Mouse (Mus musculus): ENCODE measurements around the gene Insr. TPM values are rescaled to one million over a fixed set of nuclear protein-coding genes. Genes with fewer than 3 reads are reported as not detected.

Insr gene
- polyA plus RNA-seq, 1 experiment from 2014 or later, result 41.8 TPM

GRCm38 (mm10) chr8:3273799-3274198, 5.6 kb downstream of the Insr start:
- no peak overlapping the region for H3K27ac ChIP-seq
- no peak overlapping the region for H3K4me2 ChIP-seq
- no peak overlapping the region for H3K4me3 ChIP-seq
- H3K4me1 ChIP-seq, result peaks cover 34% of the 10 kb centered on the region
- H3K36me3 ChIP-seq, result 0 out of 2 replicates have a peak, but pooled peaks cover 2% of the 10 kb centered on the region
- ATAC-seq (ENCODE audit: insufficient number of reproducible peaks, insufficient read depth, low FRiP score, low TSS enrichment, low read depth), result no peak
- H3K27me3 ChIP-seq, result no peaks in the 10 kb centered on the region
- WGBS, result 93% methylated on average over 3 of the region's 3 CpGs
- no peaks in the 10 kb centered on the region for H3K9me3 ChIP-seq
- no peak overlapping the region for H3K9ac ChIP-seq

GRCm38 (mm10) chr8:3267449-3267761, 12.0 kb downstream of the Insr start:
- Histone ChIP-seq H3K9ac (no peak overlapping the region), H3K9me3 (no peaks in the 10 kb centered on the region), H3K4me3 (no peak overlapping the region), H3K36me3 (peaks cover 5% of the 10 kb centered on the region; the same call in 1 of the 2 replicates), H3K4me1 (no peaks in the 10 kb centered on the region), H3K4me2 (no peak overlapping the region), H3K27ac (no peak overlapping the region), H3K27me3 (no peaks in the 10 kb centered on the region)
- no peak for ATAC-seq (ENCODE audit: insufficient number of reproducible peaks, insufficient read depth, low FRiP score, low TSS enrichment, low read depth)
- WGBS, result 82% methylated on average over 3 of the region's 3 CpGs

- H3K9me3 ChIP-seq, result no peaks in the 10 kb centered on the region
- no peaks in the 10 kb centered on the region for H3K27me3 ChIP-seq
- WGBS, result 61% methylated on average over 6 of the region's 6 CpGs
- H3K4me1 ChIP-seq, result no peaks in the 10 kb centered on the region
- H3K9ac ChIP-seq, result no peak overlapping the region
- H3K4me2 ChIP-seq, result no peak overlapping the region
- H3K36me3 ChIP-seq, result peaks cover 5% of the 10 kb centered on the region; the same call in 1 of the 2 replicates
- peak; percentile 26; the same call in 1 of the 2 replicates for ATAC-seq (ENCODE audit: insufficient number of reproducible peaks, insufficient read depth, low FRiP score, low TSS enrichment, low read depth)
- no peak overlapping the region for H3K4me3 ChIP-seq
- no peak overlapping the region for H3K27ac ChIP-seq
Observed at GRCm38 (mm10) chr8:3266686-3267448, 12.6 kb downstream of the Insr start.

GRCm38 (mm10) chr8:3265182-3265581, 14.2 kb downstream of the Insr start:
- H3K4me1 ChIP-seq, result 0 out of 2 replicates have a peak, but pooled peaks cover 6% of the 10 kb centered on the region
- WGBS, result 71% methylated on average over 3 of the region's 3 CpGs
- peaks cover 12% of the 10 kb centered on the region; the same call in 1 of the 2 replicates for H3K36me3 ChIP-seq
- H3K9ac ChIP-seq, result no peak overlapping the region
- no peaks in the 10 kb centered on the region for H3K27me3 ChIP-seq
- no peaks in the 10 kb centered on the region for H3K9me3 ChIP-seq
- no peak overlapping the region for H3K4me2 ChIP-seq
- no peak for ATAC-seq (ENCODE audit: insufficient number of reproducible peaks, insufficient read depth, low FRiP score, low TSS enrichment, low read depth)
- no peak overlapping the region for H3K4me3 ChIP-seq
- no peak overlapping the region for H3K27ac ChIP-seq

- no peak overlapping the region for H3K4me3 ChIP-seq
- H3K27me3 ChIP-seq, result no peaks in the 10 kb centered on the region
- WGBS, result 81% methylated on average over 3 of the region's 3 CpGs
- peaks cover 22% of the 10 kb centered on the region for H3K36me3 ChIP-seq
- H3K4me2 ChIP-seq, result no peak overlapping the region
- H3K9me3 ChIP-seq, result no peaks in the 10 kb centered on the region
- no peak for ATAC-seq (ENCODE audit: insufficient number of reproducible peaks, insufficient read depth, low FRiP score, low TSS enrichment, low read depth)
- no peak overlapping the region for H3K9ac ChIP-seq
- 0 out of 2 replicates have a peak, but pooled peaks cover 6% of the 10 kb centered on the region for H3K4me1 ChIP-seq
- no peak overlapping the region for H3K27ac ChIP-seq
Observed at GRCm38 (mm10) chr8:3262779-3263178, 16.6 kb downstream of the Insr start.

GRCm38 (mm10) chr8:3261101-3261500, 18.3 kb downstream of the Insr start:
- Histone ChIP-seq H3K27me3 (no peaks in the 10 kb centered on the region), H3K9me3 (no peaks in the 10 kb centered on the region), H3K9ac (no peak overlapping the region), H3K4me3 (no peak overlapping the region), H3K36me3 (peaks cover 34% of the 10 kb centered on the region), H3K27ac (no peak overlapping the region), H3K4me2 (no peak overlapping the region), H3K4me1 (0 out of 2 replicates have a peak, but pooled peaks cover 6% of the 10 kb centered on the region)
- ATAC-seq (ENCODE audit: insufficient number of reproducible peaks, insufficient read depth, low FRiP score, low TSS enrichment, low read depth), result no peak
- WGBS, result 91% methylated on average over 5 of the region's 5 CpGs

GRCm38 (mm10) chr8:3260127-3260811, 19.1 kb downstream of the Insr start:
- Histone ChIP-seq H3K4me1 (0 out of 2 replicates have a peak, but pooled peaks cover 6% of the 10 kb centered on the region), H3K9ac (no peak overlapping the region), H3K4me3 (no peak overlapping the region), H3K27me3 (no peaks in the 10 kb centered on the region), H3K27ac (no peak overlapping the region), H3K36me3 (peaks cover 35% of the 10 kb centered on the region), H3K9me3 (no peaks in the 10 kb centered on the region), H3K4me2 (no peak overlapping the region)
- WGBS, result 68% methylated on average over 9 of the region's 9 CpGs
- ATAC-seq (ENCODE audit: insufficient number of reproducible peaks, insufficient read depth, low FRiP score, low TSS enrichment, low read depth), result no peak

GRCm38 (mm10) chr8:3256147-3256940, 23.1 kb downstream of the Insr start:
- 91% methylated on average over 5 of the region's 5 CpGs for WGBS

GRCm38 (mm10) chr8:3255321-3255720, 24.1 kb downstream of the Insr start:
- 65% methylated on average over 1 of the region's 1 CpGs for WGBS
- H3K4me2 ChIP-seq, result no peak overlapping the region

More at GRCm38 (mm10) chr8:3256147-3256940, 23.1 kb downstream of the Insr start:
- no peak for ATAC-seq (ENCODE audit: insufficient number of reproducible peaks, insufficient read depth, low FRiP score, low TSS enrichment, low read depth)
- Histone ChIP-seq H3K4me2 (no peak overlapping the region), H3K27ac (no peak overlapping the region), H3K4me3 (no peak overlapping the region), H3K4me1 (0 out of 2 replicates have a peak, but pooled peaks cover 6% of the 10 kb centered on the region), H3K9me3 (no peaks in the 10 kb centered on the region), H3K36me3 (peaks cover 59% of the 10 kb centered on the region), H3K9ac (no peak overlapping the region), H3K27me3 (no peaks in the 10 kb centered on the region)

GRCm38 (mm10) chr8:3253179-3253578, 26.2 kb downstream of the Insr start:
- H3K36me3 ChIP-seq, result peaks cover 59% of the 10 kb centered on the region
- H3K27ac ChIP-seq, result no peak overlapping the region
- WGBS, result 79% methylated on average over 4 of the region's 4 CpGs
- no peak overlapping the region for H3K9ac ChIP-seq
- H3K4me2 ChIP-seq, result no peak overlapping the region
- no peaks in the 10 kb centered on the region for H3K27me3 ChIP-seq
- no peak overlapping the region for H3K4me3 ChIP-seq
- H3K9me3 ChIP-seq, result peaks cover 2% of the 10 kb centered on the region; the same call in 1 of the 2 replicates
- ATAC-seq (ENCODE audit: insufficient number of reproducible peaks, insufficient read depth, low FRiP score, low TSS enrichment, low read depth), result no peak
- no peaks in the 10 kb centered on the region for H3K4me1 ChIP-seq

More at GRCm38 (mm10) chr8:3255321-3255720, 24.1 kb downstream of the Insr start:
- H3K27ac ChIP-seq, result no peak overlapping the region
- peaks cover 2% of the 10 kb centered on the region; the same call in 1 of the 2 replicates for H3K9me3 ChIP-seq
- H3K27me3 ChIP-seq, result no peaks in the 10 kb centered on the region
- peaks cover 64% of the 10 kb centered on the region for H3K36me3 ChIP-seq
- H3K4me3 ChIP-seq, result no peak overlapping the region
- H3K4me1 ChIP-seq, result 0 out of 2 replicates have a peak, but pooled peaks cover 1% of the 10 kb centered on the region
- no peak overlapping the region for H3K9ac ChIP-seq
- ATAC-seq (ENCODE audit: insufficient number of reproducible peaks, insufficient read depth, low FRiP score, low TSS enrichment, low read depth), result no peak

GRCm38 (mm10) chr8:3252665-3253064, 26.8 kb downstream of the Insr start:
- Histone ChIP-seq H3K27ac (no peak overlapping the region), H3K27me3 (no peaks in the 10 kb centered on the region), H3K4me3 (no peak overlapping the region), H3K9me3 (peaks cover 2% of the 10 kb centered on the region; the same call in 1 of the 2 replicates), H3K4me2 (no peak overlapping the region), H3K9ac (no peak overlapping the region), H3K4me1 (no peaks in the 10 kb centered on the region), H3K36me3 (peaks cover 54% of the 10 kb centered on the region)
- 85% methylated on average over 6 of the region's 6 CpGs for WGBS
- ATAC-seq (ENCODE audit: insufficient number of reproducible peaks, insufficient read depth, low FRiP score, low TSS enrichment, low read depth), result no peak

Measured in embryonic facial prominence, embryonic 13.5 days (tissue).